Mouse (Mus musculus) hindbrain, postnatal 0 days (tissue): ENCODE measurements at regions not wholly inside any gene's neighbourhood (a gene's known extent, or its start where the extent isn't known, plus 50 kb on each side); places are given as distances from the start of the nearest gene placed in this dataset.

ENCODE experiments used
- ATAC-seq: fragments of 200-750 bp; cut with Nextera tagmentation; 2 replicates; pipeline ENCODE4 v1.8.0; 2017; ENCODE audit warnings: mild to moderate bottlenecking, moderate TSS enrichment, moderate library complexity
- DNase-seq: peaks from one replicate; pipeline ENCODE4 v3.0.0-alpha.2; 2015; ENCODE audit warnings: low spot score
- H3K27ac ChIP-seq: fragments of 300-500 bp; sonication (generic); 2 replicates; pipeline ENCODE4 v1.5.1; 2014; ENCODE audit warnings: mild to moderate bottlenecking
- H3K27me3 ChIP-seq: fragments of 300-500 bp; sonication (generic); 2 replicates; pipeline ENCODE4 v1.6.1; 2014; ENCODE audit warnings: low read length, mixed read lengths; ENCODE audit not compliant: insufficient read depth
- H3K36me3 ChIP-seq: fragments of 300-500 bp; sonication (generic); 2 replicates; pipeline ENCODE4 v1.6.1; 2014; ENCODE audit warnings: low read length, mixed read lengths; ENCODE audit not compliant: insufficient read depth
- H3K4me1 ChIP-seq: fragments of 300-500 bp; sonication (generic); 2 replicates; pipeline ENCODE4 v1.6.1; 2014; ENCODE audit warnings: antibody characterized with exemption, low read length, mixed read lengths; ENCODE audit not compliant: insufficient read depth
- H3K4me2 ChIP-seq: fragments of 300-500 bp; sonication (generic); 2 replicates; pipeline ENCODE4 v1.6.1; 2014; ENCODE audit warnings: low read depth, mild to moderate bottlenecking, low read length, moderate library complexity, mixed read lengths
- H3K4me3 ChIP-seq: fragments of 300-500 bp; sonication (generic); 2 replicates; pipeline ENCODE4 v1.5.1; 2014; ENCODE audit warnings: low read length
- H3K9ac ChIP-seq: fragments of 300-500 bp; sonication (generic); replicated peaks from 2 replicates; pipeline ENCODE4 v1.6.1; 2014; ENCODE audit warnings: mild to moderate bottlenecking, low read length, moderate library complexity, mixed read lengths
- H3K9me3 ChIP-seq: fragments of 300-500 bp; sonication (generic); 2 replicates; pipeline ENCODE4 v1.6.1; 2016; ENCODE audit warnings: low read length, mixed read lengths
- CTCF ChIP-seq: IDR thresholded peaks from 2 replicates; pipeline ENCODE4 v1.5.1; 2016; ENCODE audit warnings: antibody characterized with exemption, control low read depth, low read depth
- WGBS: fragments of 180-500 bp; shearing (Covaris S2); extraction: QIAGEN DNeasy Blood & Tissue Kit; methylation state at CpG from one replicate; pipeline ENCODE4 v1.1.7; 2014; 5-methylcytosine and 5-hydroxymethylcytosine counted together

GRCm38 (mm10) chr1:133529817-133530216 is 80.3 kb downstream of the Snrpe start:
- ATAC-seq, result no peak
- DNase-seq, result no peak
- no peaks in the 10 kb centered on the region for H3K36me3 ChIP-seq
- no peak overlapping the region for H3K4me3 ChIP-seq
- no peaks in the 10 kb centered on the region for H3K27me3 ChIP-seq
- H3K27ac ChIP-seq, result no peak overlapping the region
- no peaks in the 10 kb centered on the region for H3K4me1 ChIP-seq
- 93% methylated on average over 10 of the region's 10 CpGs for WGBS
- no peak overlapping the region for H3K4me2 ChIP-seq
- TF ChIP-seq CTCF, result no peak
- no peak overlapping the region for H3K9ac ChIP-seq
- peaks cover 4% of the 10 kb centered on the region; the same call in 1 of the 2 replicates for H3K9me3 ChIP-seq

DNA sequence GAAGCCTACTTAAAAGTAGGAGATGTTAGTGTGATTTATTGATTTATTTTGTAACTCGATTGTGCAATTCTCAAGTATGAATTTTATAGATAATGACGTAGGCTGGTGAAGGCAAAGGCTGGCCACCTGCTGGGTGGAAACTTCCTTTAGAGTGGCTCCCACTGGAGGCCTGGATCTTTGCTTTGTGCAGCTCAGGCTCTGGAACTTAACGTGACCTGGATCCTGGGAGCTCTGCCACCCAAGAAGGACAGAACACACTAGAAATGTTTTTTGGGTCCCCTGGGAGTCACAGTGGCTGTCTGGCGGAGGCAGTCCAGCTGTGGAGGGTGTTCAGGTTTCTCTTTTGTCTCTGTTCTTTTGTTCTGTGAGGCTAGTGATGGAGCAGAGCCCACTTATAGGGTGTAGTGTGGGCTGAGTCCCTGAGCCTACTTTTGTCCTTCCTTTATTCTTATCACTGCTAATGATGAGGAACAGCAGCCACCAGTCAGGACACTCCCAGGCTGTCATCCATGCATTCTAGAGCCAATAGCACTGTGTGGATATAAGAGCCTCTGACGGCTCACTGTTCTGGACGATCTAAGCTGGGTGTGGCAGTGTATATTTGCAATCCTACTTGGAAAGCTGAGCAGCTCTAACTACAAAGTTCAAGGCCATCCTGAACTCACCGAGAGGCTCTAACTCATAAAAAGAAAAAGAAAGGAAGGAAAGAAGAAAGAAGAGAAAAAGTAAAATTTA is 82.3 kb downstream of the Snrpe start:
- Histone ChIP-seq H3K4me1 (no peaks in the 10 kb centered on the region), H3K9ac (no peak overlapping the region), H3K4me2 (no peak overlapping the region), H3K9me3 (peaks cover 4% of the 10 kb centered on the region; the same call in 1 of the 2 replicates), H3K36me3 (no peaks in the 10 kb centered on the region), H3K4me3 (no peak overlapping the region), H3K27me3 (no peaks in the 10 kb centered on the region), H3K27ac (no peak overlapping the region)
- TF ChIP-seq CTCF, result no peak
- WGBS, result 65% methylated on average over 7 of the region's 7 CpGs
- DNase-seq, result no peak
- ATAC-seq, result no peak

DNA sequence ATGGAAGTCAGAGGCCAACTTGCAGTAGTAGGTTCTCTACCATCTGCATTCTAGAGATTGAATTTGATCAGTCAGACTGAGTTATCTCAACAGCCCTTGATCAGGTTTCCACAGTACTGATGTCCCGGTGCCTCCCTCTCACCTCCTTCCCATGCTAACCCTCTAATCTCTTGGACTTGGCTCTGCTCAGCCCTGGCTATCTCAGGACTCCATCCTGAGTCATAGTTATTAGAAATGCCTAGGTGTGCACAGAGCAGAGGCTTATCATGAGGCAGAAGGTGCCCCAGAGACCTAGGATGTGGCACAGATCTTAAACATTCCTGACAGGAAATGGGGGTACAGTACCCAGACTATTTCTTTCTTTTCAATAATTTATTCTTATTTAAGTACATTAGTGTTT is 87.3 kb downstream of the Snrpe start:
- DNase-seq (no peak), ATAC-seq (no peak)
- H3K4me1 ChIP-seq, result no peaks in the 10 kb centered on the region
- no peak overlapping the region for H3K27ac ChIP-seq
- no peaks in the 10 kb centered on the region for H3K36me3 ChIP-seq
- H3K27me3 ChIP-seq, result no peaks in the 10 kb centered on the region
- H3K9me3 ChIP-seq, result no peaks in the 10 kb centered on the region
- H3K4me2 ChIP-seq, result no peak overlapping the region
- H3K4me3 ChIP-seq, result no peak overlapping the region
- no peak overlapping the region for H3K9ac ChIP-seq
- WGBS, result 96% methylated on average over 1 of the region's 1 CpGs
- TF ChIP-seq CTCF, result no peak

DNA sequence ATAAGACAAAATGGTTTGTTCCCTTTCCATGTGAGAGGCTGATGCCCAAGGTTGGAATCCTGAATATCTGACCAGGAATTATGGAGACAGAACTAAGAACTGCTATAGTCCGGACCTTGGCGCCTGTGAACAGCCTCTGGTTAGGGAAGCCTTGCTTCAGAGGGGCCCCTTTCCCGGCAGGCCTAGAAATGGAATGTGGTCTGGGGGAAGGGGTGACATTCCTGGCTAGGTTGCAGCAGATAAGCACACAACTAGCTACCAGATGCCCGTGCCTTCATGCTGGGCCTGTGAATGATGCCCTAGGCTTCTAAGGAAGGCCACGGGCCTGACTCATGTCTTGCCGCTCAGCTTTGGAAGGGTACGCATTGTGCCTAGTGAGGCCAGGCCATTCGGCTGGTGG is 89.4 kb downstream of the Snrpe start:
- no peak overlapping the region for H3K9ac ChIP-seq
- H3K36me3 ChIP-seq, result no peaks in the 10 kb centered on the region
- H3K4me1 ChIP-seq, result no peaks in the 10 kb centered on the region
- H3K9me3 ChIP-seq, result no peaks in the 10 kb centered on the region
- ATAC-seq (no peak), DNase-seq (no peak)
- no peak overlapping the region for H3K4me2 ChIP-seq
- WGBS, result 75% methylated on average over 8 of the region's 8 CpGs
- H3K27me3 ChIP-seq, result no peaks in the 10 kb centered on the region
- H3K27ac ChIP-seq, result no peak overlapping the region
- no peak for TF ChIP-seq CTCF
- no peak overlapping the region for H3K4me3 ChIP-seq

- no peak overlapping the region for H3K9ac ChIP-seq
- no peak for TF ChIP-seq CTCF
- WGBS, result 97% methylated on average over 5 of the region's 5 CpGs
- no peak overlapping the region for H3K4me3 ChIP-seq
- H3K9me3 ChIP-seq, result no peaks in the 10 kb centered on the region
- H3K36me3 ChIP-seq, result no peaks in the 10 kb centered on the region
- DNase-seq (no peak), ATAC-seq (no peak)
- H3K27me3 ChIP-seq, result no peaks in the 10 kb centered on the region
- no peak overlapping the region for H3K4me2 ChIP-seq
- no peak overlapping the region for H3K27ac ChIP-seq
- no peaks in the 10 kb centered on the region for H3K4me1 ChIP-seq
Measured at GRCm38 (mm10) chr1:133517020-133517419, 92.8 kb upstream of the Sox13 start.

DNA sequence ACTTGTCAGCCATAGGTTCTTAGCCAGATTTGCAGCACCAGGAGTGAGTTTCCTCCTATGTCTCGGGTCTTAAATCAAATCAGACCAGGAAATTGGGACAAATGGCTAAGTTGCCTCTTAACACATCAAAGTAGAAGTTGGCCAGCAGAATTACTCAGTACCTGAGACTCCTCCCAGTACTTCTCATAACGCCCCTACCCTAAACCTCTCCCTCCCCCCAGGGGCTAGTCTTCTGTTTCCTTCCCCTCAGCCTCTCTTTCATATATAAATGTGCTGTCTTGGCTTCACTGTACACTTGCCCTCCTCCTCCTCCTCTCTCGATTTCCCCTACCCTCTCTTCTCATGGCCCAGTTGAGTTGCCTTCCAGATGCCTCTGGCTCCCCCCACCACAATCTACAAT is 79.9 kb upstream of the Sox13 start:
- Histone ChIP-seq H3K27me3 (no peaks in the 10 kb centered on the region), H3K36me3 (no peaks in the 10 kb centered on the region), H3K27ac (no peak overlapping the region), H3K4me1 (no peaks in the 10 kb centered on the region), H3K9me3 (no peaks in the 10 kb centered on the region), H3K4me2 (no peak overlapping the region), H3K4me3 (no peak overlapping the region), H3K9ac (no peak overlapping the region)
- TF ChIP-seq CTCF, result no peak
- WGBS, result 74% methylated on average over 3 of the region's 3 CpGs
- DNase-seq, result no peak
- no peak for ATAC-seq

GRCm38 (mm10) chr1:133503336-133503735 is 79.2 kb upstream of the Sox13 start:
- no peak overlapping the region for H3K4me3 ChIP-seq
- no peak overlapping the region for H3K9ac ChIP-seq
- 95% methylated on average over 2 of the region's 2 CpGs for WGBS
- no peak overlapping the region for H3K4me2 ChIP-seq
- no peak for TF ChIP-seq CTCF
- ATAC-seq, result no peak
- DNase-seq, result no peak
- no peak overlapping the region for H3K27ac ChIP-seq
- no peaks in the 10 kb centered on the region for H3K36me3 ChIP-seq
- H3K4me1 ChIP-seq, result no peaks in the 10 kb centered on the region
- no peaks in the 10 kb centered on the region for H3K9me3 ChIP-seq
- no peaks in the 10 kb centered on the region for H3K27me3 ChIP-seq
